Mouse (Mus musculus): Measurements from ENCODE around the gene Mrc1.
"Not testable (repeated sequence)": the region's sequence is repeated elsewhere in the genome, so short reads cannot be mapped to it uniquely, and the experiment has no call there.

Gene Mrc1

DNA sequence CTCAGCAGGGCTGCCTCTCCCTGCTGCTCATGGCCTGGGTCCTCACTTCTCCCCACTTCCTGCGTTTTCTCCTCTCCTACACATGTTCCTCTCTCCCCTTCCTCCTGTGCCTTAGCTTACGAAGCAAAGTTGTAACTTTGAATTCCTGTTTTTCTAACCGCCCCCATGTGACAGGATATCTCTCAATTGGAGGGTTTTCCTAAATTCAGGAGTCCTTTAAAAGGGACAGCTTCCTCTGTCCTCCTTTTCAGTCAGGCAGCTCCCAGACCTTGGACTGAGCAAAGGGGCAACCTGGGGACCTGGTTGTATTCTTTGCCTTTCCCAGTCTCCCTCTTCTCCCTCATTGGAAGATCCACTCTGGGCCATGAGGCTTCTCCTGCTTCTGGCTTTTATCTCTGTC, at the start of gene Mrc1:
Gene Mrc1 (plus strand): TSS at position 244 of the 400 bp plus-strand sequence.
- DNase-seq (ENCODE audit: low spot score), result no peak

DNA sequence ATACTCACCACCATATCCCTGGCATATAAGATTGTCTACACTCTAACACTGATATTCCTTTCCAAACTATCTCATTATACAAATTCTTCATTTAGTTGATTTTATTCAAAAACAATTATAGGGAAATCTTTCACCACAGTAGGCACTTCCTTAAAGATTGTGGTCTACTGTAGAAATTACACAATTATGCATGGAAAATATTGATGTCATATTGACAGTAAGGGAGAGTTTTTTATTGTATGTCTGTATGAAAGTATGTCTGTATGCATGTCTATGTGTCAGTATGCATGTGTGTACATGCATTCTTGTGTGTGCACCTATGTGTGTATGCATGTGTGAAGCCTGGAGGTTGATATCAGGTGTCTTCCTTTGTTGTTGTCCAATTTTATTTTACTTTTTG, 44.8 kb upstream of the Mrc1 start:
- no peak for DNase-seq (ENCODE audit: low spot score)

GRCm38 (mm10) chr2:14190684-14191083, 38.5 kb upstream of the Mrc1 start:
- no peak for DNase-seq (ENCODE audit: low spot score)

DNA sequence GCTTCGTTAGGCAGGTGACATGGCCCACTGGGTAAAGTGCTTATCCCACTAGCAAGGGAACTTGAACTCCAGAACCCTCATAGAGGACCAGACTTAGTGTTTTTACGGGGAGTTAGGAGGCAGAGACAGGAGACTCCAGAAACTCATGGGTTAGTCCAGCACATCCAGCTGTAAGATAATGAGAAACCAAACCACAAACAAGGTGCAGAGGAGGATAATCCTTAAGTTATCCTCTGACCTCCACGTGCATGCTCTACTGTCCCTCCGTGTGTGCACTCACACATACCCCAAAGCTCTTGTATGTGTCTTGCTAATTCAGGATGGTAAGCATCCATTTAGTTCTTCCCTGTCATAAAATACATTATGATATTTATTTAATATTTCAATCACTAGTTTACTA, 37.6 kb upstream of the Mrc1 start:
- no peak for DNase-seq (ENCODE audit: low spot score)

DNA sequence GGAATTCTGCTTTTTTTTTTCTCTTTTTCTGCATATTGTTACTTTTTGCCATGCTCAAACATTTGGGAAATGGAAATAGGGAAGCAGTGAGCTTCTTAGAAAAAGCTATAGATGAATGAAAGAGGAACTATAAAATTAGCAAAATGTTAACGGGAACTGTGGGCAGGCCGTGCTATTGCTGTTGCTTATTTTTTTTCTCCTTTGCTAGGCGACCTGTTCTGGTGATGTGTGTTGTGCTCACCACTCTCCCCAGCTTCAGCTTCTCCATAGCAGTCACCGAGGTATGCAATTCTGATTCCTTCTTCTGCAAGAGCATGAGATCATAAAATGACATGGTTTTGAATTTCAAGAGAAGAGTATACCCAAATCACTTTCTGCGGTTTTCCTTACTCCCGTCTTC, 37.1 kb upstream of the Mrc1 start:
- no peak for DNase-seq (ENCODE audit: low spot score)

DNA sequence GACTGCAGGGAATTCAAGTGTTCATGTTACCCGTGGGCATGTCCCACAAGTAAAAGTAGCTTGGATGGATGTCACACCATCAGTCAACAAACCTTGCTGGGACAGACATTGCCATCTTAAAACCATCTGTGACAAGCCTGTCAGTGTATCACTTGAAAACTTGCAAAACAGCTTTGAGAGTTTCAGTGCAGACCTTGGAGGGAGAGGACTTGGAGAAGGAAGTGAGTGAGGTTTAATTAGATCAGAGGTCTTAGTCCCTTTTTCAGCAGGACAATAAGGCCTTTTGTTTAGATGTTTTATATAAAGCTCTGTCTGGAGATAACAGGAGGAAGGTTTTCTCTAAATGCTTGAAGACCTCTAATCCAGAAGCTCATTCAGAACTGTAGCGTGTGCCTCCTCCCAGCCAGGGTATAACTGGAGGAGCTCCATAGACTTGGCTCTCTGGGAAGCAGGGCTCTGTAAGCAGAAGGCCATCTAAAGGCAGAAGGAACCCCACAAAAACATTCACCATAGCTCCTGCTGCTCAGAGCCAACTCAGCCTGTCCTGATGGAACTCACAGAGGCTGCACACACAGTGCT, 30.8 kb upstream of the Mrc1 start:
- DNase-seq (ENCODE audit: low spot score), result not testable (repeated sequence)

- no peak for DNase-seq (ENCODE audit: low spot score)
These were observed 29.6 kb upstream of the Mrc1 start for GRCm38 (mm10) chr2:14199621-14200020.

DNA sequence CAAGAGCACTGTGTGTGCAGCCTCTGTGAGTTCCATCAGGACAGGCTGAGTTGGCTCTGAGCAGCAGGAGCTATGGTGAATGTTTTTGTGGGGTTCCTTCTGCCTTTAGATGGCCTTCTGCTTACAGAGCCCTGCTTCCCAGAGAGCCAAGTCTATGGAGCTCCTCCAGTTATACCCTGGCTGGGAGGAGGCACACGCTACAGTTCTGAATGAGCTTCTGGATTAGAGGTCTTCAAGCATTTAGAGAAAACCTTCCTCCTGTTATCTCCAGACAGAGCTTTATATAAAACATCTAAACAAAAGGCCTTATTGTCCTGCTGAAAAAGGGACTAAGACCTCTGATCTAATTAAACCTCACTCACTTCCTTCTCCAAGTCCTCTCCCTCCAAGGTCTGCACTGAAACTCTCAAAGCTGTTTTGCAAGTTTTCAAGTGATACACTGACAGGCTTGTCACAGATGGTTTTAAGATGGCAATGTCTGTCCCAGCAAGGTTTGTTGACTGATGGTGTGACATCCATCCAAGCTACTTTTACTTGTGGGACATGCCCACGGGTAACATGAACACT, 28.2 kb upstream of the Mrc1 start:
- not testable (repeated sequence) for DNase-seq (ENCODE audit: low spot score)

GRCm38 (mm10) chr2:14204308-14204707, 24.9 kb upstream of the Mrc1 start:
- no peak for DNase-seq (ENCODE audit: low spot score)

GRCm38 (mm10) chr2:14206798-14207197, 22.4 kb upstream of the Mrc1 start:
- DNase-seq (ENCODE audit: low spot score), result no peak

GRCm38 (mm10) chr2:14210731-14211130, 18.5 kb upstream of the Mrc1 start:
- no peak for DNase-seq (ENCODE audit: low spot score)

DNA sequence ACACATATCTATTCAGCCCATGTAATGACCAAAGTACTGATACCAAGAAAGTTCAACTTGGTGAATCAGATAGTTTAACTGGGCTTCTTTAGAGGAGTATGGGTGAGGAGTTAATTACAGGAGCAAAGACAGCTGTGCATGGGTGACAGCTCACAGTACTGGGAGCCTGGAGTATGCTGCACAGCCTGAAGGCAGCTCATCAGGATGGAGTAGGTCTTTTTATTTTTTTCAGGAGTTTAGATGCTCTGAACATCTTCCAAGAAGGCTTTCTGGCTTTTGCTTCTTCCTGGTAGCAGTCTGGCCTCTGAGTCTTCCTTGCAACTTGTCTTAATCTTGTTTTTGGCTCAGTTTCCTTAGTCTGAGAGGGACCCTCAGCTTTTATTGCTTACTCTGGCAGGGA, 17.6 kb upstream of the Mrc1 start:
- DNase-seq (ENCODE audit: low spot score), result no peak

DNA sequence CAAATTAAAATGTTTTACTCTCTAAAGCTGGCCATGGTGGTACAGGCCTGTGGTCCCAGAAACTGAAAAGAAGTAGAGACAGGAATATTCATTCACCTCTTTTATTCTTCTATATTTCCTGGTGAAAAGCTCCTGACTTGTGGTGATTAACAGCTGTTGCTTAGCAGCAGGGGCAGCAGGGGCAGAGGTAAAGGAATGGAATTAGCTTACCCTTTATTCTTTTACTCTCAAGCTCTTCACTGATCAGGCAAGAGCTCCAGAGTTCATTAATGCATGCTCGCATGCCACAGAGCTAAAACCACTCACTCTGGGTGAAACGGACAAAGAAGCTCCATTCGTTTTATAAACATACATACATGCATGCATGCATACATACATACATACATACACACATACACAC, 14.4 kb upstream of the Mrc1 start:
- no peak for DNase-seq (ENCODE audit: low spot score)

DNA sequence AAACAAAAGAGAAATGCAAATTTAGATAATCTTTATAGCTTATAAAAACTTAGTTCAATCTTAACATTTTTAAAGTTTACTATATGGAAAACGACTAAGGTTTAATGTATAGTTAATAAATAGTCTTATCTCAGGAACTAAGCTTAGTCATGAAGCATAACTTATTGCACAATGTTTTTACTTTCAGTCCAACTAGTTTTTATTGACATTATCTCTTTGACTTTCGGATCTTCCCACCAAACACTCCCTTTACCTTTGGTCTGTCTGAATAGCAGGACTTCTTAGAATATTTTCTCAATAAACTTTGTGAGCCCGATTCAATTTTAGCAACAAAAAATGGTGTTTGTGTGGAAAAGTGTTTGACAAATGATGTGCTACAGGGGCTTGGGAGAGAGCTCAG, 12.5 kb upstream of the Mrc1 start:
- no peak for DNase-seq (ENCODE audit: low spot score)

GRCm38 (mm10) chr2:14218126-14218525, 11.1 kb upstream of the Mrc1 start:
- no peak for DNase-seq (ENCODE audit: low spot score)

DNA sequence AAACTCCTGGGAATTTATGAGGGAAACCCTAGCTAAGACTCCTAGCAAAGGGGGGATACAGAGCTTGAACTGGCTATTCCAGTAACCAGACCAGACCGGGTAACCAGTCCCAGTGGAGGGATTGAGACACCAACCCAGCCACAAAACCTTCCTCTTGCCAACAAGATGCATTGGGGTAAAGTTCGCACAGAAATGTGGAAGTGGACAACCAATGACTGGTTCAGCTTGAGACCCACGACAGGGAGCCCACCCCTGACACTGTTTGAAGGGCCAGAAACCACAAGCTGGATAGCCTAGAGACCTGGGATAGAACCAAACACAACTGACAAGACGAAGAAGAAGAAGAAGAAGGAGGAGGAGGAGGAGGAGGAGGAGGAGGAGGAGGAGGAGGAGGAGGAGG, 4.8 kb upstream of the Mrc1 start:
- no peak for DNase-seq (ENCODE audit: low spot score)

- no peak for DNase-seq (ENCODE audit: low spot score)
These were observed 697 bp upstream of the Mrc1 start for GRCm38 (mm10) chr2:14228495-14228894.

DNA sequence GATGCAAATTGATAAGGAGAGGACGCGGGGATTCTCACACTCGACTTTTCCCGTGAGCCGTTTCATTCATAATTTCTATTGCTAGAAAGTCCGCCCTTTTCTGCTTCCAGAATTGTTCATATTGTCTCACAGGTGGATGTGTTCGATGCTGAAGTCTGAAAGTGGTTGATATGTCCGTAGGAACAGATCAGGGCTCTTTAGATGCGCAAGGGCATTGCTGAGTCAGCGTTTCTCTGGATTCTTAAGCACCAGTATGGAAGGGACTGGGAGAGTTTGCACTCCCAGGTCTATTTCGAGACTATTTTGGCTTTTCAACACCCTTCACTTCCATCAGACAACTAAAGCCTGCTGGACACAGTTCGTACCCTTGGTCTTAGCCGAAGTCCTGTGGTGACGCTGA, 787 bp downstream of the Mrc1 start:
- no peak for DNase-seq (ENCODE audit: low spot score)

DNA sequence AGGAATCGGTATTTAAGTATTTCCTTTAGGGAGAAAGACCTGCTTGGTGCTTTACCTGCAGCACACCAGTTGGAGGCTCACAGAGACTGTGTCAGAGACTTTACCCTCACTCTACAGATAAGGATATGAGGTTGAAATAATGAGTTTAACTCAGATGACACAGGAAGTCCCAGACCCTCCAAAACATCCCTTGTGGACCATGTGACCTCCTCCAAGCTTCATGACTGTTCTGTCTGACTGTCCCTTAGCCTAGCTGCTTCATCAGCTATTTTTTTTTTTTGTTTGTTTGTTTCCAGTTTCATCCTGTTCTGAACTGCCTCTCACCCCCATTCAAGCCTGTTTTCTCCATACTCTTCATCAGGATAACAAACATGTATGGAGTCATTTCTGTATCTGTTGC, 3.7 kb downstream of the Mrc1 start:
- no peak for DNase-seq (ENCODE audit: low spot score)

DNA sequence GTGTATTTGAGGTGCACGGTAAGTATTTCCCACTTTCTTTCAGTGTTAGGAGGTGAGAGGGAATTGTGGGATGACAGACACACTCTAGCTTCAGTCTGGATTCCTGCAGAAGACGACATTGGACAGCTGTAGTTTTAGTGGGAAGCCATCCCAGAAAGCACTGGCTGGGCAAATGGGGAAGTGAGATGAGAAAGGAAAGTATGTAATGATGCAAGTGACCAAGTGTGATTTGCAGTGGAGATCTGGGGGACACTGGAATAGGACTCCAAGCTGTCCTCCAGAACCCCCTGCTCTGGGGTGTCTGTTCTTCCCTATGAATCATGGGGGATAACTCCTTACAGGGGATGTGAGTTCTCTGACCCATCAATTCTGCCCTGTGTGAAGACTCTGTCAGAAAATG, 4.8 kb downstream of the Mrc1 start:
- no peak for DNase-seq (ENCODE audit: low spot score)

DNA sequence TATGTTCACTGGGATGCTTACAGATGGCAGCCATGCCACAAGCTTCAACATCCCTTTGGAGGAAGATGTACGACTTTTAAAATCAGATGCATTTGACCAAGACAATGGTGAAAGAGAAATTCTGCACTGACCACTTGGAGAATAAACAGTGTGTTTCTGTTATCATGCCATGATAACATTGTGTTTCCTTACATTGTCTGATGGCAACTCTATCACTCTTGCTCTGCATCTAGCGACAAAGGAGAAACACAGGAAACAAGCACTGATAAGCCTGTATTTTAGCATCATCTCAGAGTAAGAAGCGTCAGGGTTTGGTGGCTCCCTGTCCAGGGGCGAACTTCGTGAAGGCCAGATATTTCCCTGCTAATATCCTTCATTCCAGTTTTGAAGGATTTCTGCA, 6.1 kb downstream of the Mrc1 start:
- no peak for DNase-seq (ENCODE audit: low spot score)

GRCm38 (mm10) chr2:14236920-14237319, 7.7 kb downstream of the Mrc1 start:
- DNase-seq (ENCODE audit: low spot score), result no peak

GRCm38 (mm10) chr2:14237723-14238122, 8.5 kb downstream of the Mrc1 start:
- no peak for DNase-seq (ENCODE audit: low spot score)

DNA sequence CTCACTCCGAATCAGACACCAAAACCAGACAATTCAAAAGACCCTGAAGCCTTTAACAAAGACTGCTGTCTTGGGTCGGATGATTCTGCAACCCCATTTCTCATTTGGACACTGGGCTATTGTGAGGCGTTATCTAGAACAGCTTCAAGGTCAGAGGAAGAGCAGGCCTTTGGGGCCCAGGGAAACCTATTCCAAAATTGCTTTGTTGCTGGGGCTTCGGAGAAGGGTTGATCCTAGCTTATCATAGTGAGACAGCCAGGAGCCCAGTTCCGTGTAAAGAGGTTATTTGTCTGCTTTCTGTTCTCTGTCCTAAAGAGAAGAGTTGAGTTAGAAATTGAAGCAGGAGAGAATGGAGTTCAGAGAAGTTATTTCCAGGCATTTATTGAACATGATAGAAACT, 10.0 kb downstream of the Mrc1 start:
- DNase-seq (ENCODE audit: low spot score), result no peak

GRCm38 (mm10) chr2:14244157-14244556, 15.0 kb downstream of the Mrc1 start:
- DNase-seq (ENCODE audit: low spot score), result no peak

Measured in MN1 (cell line).